Mouse (Mus musculus): ENCODE data around the gene Zfp157. TPM values are rescaled to one million over a fixed set of nuclear protein-coding genes. Genes with fewer than 3 reads are reported as not detected.

The Zfp157 gene
- polyA plus RNA-seq, 1 experiment from 2014 or later: 52.9 TPM

Other genes starting within 250 kb of the Zfp157 start
- 10.2 and 10.8 TPM in 2 replicates for gene Mblac1, start 247.2 kb upstream of the Zfp157 start, polyA plus RNA-seq (2014; fragmentation: Nextera tagmentation; extraction: Ambion mirVana)
- not detected in 2 replicates for gene Nxpe5, start 215.6 kb upstream of the Zfp157 start, polyA plus RNA-seq (2014; fragmentation: Nextera tagmentation; extraction: Ambion mirVana)
- gene Lamtor4, start 186.0 kb upstream of the Zfp157 start, polyA plus RNA-seq (2014; fragmentation: Nextera tagmentation; extraction: Ambion mirVana): 51.9 and 53.5 TPM in 2 replicates
- gene BC037034, start 177.4 kb upstream of the Zfp157 start, polyA plus RNA-seq (2014; fragmentation: Nextera tagmentation; extraction: Ambion mirVana): 9.1 and 9.5 TPM in 2 replicates
- gene Gal3st4, start 168.6 kb upstream of the Zfp157 start, polyA plus RNA-seq (2014; fragmentation: Nextera tagmentation; extraction: Ambion mirVana): 6.2 and 6.4 TPM in 2 replicates
- not detected in 2 replicates for gene Gm43720, start 161.5 kb upstream of the Zfp157 start, polyA plus RNA-seq (2014; fragmentation: Nextera tagmentation; extraction: Ambion mirVana)
- 19.3 and 22.1 TPM in 2 replicates for gene Gpc2, start 161.5 kb upstream of the Zfp157 start, polyA plus RNA-seq (2014; fragmentation: Nextera tagmentation; extraction: Ambion mirVana)
- gene Stag3, start 161.2 kb upstream of the Zfp157 start, polyA plus RNA-seq (2014; fragmentation: Nextera tagmentation; extraction: Ambion mirVana): 2.7 and 3.2 TPM in 2 replicates
- 0.29 TPM in 1 of 2 replicates, not detected in the other for gene Pvrig, start 99.5 kb upstream of the Zfp157 start, polyA plus RNA-seq (2014; fragmentation: Nextera tagmentation; extraction: Ambion mirVana)
- gene 1700123K08Rik, start 123.2 kb downstream of the Zfp157 start, polyA plus RNA-seq (2014; fragmentation: Nextera tagmentation; extraction: Ambion mirVana): not detected in 2 replicates
- 84.8 and 86.8 TPM in 2 replicates for gene Zfp68, start 178.3 kb downstream of the Zfp157 start, polyA plus RNA-seq (2014; fragmentation: Nextera tagmentation; extraction: Ambion mirVana)
- 13.1 and 14.9 TPM in 2 replicates for gene A430033K04Rik, start 181.4 kb downstream of the Zfp157 start, polyA plus RNA-seq (2014; fragmentation: Nextera tagmentation; extraction: Ambion mirVana)

Measured in neural tube, embryonic 11.5 days (tissue).